Mouse (Mus musculus): ENCODE results near the gene Zkscan1. TPM values are rescaled to one million over a fixed set of nuclear protein-coding genes. Genes with fewer than 3 reads are reported as not detected.
"Not testable (repeated sequence)": the region's sequence is repeated elsewhere in the genome, so short reads cannot be mapped to it uniquely, and the experiment has no call there.

Zkscan1 gene
- total RNA-seq (2021) = 10 to 100 TPM; 40.4 to 43.3 TPM

DNA sequence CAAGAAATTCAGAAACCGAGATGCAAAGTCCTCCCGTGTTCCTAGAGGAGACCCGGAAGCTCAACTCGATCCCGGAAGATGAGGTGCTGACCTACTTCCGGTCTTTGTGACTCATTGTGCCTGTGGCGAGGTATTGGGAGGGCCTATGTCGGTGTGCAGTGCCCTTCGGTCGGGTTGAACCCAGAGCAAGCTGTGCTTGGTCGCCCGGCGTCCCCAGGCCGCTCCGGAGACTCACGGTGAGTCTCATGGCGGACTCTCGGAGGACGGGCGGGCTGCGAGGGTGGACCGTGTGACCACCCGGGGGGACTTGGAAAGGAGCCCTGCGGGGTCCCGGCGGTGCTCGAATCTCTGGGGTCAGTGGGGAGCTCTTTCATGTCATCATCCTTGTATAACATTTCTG lies at the start of gene Zkscan1:
Gene Zkscan1 (plus strand): TSS at position 89 of the 400 bp plus-strand sequence.
- peak; percentile 59 to 63 for DNase-seq (ENCODE audit: extremely low spot score in 1 of 2, low spot score in 1 of 2)

DNA sequence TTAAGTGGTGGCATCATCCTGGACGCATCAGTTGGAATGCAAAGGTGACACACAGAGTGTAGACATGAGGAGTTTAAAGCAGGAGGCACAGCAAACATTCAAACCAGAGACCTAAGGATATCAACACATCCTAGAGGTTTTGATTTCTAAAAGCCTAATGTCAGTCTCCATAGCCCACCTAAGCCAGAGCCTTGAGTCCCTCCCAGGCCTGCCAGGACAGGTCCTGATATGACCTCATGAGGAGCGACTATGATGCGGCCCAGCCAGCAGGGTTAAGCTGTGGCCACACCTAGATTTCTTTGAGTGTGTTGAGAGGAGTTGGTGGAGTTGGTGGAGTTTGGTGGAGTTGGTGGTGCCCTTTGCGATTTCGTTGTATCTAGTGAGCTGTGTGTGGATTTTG lies 32.0 kb upstream of the Zkscan1 start, which contains the start of gene Smok3c:
Gene Smok3c (plus strand): TSS at position 301 of the 400 bp plus-strand sequence.
- not testable (repeated sequence) for DNase-seq (ENCODE audit: extremely low spot score in 1 of 2, low spot score in 1 of 2)

DNA sequence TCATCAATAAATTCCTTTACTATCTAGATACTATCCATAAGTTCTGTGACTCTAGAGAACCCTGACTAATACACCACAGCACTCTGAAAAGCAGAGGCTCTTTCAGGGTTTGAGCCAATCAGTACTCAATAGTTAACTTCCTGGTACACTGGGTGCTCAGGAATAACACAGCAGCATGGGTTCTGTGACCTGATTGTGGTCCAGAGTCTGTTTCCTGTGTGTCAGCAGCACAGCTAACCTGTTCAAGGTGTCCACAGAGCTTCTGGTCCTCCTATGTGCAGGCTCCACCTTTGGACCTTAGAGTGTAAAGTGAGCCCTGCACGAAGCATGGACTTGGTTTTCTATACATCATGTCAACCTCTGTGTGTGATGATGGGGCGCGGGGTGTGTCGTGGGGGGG lies 11.1 kb upstream of the Zkscan1 start:
- DNase-seq (ENCODE audit: extremely low spot score in 1 of 2, low spot score in 1 of 2) = no peak

DNA sequence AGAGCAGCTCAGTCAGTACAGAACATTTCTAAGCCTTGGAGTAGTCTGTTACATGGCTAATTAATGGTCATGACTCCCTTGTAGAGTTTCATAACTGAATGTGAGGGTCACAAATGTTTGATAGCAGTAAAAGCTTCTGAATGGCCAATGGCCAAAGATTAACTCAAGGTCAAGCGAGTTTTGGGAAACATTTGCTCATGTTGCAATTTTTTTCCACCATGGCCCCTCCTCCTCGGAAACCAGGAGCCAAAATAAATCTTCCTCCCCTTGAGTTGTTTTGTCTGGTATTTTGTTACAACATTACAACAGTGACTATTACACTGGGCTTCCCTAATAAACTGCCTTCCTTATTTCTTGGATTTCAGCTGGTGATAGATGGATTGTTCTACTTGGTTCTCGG lies 9.2 kb upstream of the Zkscan1 start:
- no peak for DNase-seq (ENCODE audit: extremely low spot score in 1 of 2, low spot score in 1 of 2)

DNA sequence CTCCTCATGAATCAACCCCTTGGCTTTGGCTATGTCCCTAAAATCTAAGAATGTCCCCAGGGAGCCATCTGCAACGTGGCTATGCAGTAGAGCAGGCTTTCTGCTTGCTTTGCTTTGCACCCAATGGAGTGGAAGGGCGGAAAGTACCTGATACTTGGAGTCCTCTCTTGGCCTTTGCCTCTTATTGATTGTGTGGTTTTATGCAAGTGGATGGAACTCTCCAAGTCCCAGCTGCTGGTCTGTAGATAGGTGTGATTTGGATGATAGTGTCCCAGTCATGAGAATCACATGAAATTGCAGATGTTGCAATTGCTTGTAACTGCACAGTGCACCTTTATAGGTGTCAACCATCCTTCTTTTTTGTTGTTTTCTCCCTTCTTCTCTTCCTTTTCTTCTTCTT lies 8.7 kb upstream of the Zkscan1 start:
- DNase-seq (ENCODE audit: extremely low spot score in 1 of 2, low spot score in 1 of 2) = no peak

DNA sequence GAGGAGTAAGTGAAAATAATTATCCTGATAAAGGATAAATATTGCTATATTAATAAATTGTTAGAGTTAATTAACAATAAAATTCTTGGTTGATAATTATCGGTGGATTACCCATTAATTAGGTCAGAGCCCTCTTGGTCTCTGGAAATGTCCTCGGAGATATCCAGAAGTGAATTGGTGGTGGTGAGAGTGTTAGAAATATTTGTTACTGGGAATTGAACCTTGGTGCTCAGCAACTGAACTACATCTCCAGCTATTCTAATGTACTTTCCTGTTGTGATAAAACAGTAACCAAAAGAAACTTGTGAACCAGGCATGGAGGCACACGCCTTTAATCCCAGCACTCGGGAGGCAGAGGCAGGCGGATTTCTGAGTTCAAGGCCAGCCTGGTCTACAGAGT lies 4.4 kb upstream of the Zkscan1 start:
- no peak for DNase-seq (ENCODE audit: extremely low spot score in 1 of 2, low spot score in 1 of 2)

DNA sequence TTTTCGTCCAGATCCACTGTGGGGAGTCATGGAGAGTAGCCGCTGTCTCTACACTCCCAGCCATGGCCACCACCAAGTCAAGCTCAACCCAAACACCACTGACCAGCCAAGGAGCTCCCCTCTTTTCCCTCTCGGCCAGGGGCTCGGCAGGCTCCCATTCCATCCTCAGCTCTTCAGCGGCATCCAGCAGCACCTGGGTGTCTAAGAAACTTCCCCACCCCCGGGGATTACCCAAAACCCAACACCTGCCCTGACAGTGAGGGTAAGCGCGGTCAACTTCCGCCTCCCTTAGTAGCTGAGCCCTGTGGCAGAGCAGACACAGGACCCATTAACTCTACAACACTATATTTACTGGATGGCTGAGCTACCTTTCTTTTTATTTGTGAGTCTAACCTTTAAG lies 3.4 kb upstream of the Zkscan1 start:
- no peak for DNase-seq (ENCODE audit: extremely low spot score in 1 of 2, low spot score in 1 of 2)

DNA sequence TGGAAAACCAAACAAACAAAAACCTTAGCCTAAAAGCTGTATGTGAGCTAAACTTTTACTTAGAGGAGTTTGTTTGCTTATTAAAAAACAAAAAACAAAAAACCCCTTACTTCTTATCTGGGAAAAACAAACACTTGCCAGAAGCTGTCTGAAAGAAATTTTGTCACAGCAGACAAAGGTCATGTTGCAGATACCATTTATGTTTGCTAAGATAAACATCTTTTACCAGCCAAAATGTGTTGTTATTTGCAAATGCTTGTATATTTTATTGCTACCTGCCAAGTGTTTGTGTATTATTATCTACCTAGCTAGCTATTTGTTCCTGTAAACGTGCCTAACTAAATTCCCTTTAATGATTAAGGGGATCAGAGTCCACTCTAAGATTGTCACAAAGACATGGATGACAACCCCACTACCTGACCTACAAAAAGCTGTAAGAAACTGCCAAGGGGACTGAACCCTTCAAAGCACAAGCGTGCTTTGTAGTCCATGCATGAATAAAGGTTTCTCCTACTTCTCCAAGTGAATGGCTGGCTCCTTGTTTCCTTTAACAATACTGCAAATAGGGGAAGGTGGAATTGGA lies 1.5 kb upstream of the Zkscan1 start:
- DNase-seq (ENCODE audit: extremely low spot score in 1 of 2, low spot score in 1 of 2) = no peak

DNA sequence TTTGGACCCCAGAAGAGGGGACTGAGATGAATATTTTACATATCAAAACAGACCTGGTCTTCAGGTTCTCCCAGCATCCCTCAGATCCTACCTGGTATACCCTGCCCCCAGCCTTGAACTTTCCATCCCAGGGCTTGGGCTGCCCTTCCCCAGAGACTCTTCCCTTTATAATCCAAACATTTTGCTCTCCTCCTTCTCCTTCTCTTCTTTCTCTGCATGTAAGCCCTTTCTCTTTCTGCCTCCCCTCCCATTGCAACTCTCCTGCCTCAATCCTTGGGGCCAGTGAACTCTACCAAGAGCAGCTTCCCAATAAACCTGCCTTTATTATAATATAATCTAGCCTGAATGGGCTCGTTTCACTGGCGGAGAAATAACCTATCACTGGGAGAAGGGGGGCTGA lies 948 bp upstream of the Zkscan1 start:
- no peak for DNase-seq (ENCODE audit: extremely low spot score in 1 of 2, low spot score in 1 of 2)

DNA sequence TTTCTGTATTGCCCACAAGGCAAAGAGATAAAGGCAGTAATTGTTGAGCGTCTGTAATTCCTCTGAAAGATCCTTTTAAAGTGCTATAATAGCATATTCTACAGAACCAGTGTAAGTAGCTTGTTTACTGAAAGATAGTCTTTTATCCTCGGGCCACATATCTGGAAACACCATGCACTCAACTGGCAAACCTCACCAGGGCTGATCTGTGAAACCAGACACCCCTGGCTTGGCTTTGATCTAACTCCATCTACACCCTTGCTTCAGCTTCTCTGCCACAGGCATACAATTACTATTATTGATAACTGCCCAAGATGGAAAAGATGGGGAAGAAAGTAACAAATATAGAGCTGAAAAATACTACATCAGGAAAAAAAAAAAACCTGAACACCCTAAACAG lies 377 bp upstream of the Zkscan1 start:
- DNase-seq (ENCODE audit: extremely low spot score in 1 of 2, low spot score in 1 of 2) = no peak

DNA sequence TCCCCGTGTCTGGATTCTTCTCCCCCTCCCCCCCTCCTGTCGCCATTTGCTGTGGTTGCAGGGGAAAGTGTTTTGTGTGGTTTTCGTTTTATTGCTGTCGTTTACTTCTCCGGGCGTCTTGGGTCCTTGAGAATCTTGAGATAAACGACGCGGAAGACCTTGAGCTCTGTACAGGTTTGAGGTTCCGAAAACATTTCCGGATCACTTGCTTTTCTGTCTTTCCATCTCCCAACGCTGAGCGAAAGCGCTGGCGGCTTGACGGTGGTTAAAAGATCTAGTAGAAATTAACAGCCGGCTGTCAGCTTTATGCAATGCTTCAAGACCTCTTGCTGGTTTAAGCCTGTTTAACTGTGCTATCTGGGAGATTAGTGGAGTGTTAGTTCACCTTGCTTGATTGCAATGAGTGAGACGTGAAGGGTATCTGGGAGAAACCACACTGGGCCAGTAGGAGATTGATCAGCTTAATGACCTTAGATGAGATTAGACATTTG lies 582 bp downstream of the Zkscan1 start:
- DNase-seq (ENCODE audit: extremely low spot score in 1 of 2, low spot score in 1 of 2) = peak in 1 of 2 experiments; percentile 11

DNA sequence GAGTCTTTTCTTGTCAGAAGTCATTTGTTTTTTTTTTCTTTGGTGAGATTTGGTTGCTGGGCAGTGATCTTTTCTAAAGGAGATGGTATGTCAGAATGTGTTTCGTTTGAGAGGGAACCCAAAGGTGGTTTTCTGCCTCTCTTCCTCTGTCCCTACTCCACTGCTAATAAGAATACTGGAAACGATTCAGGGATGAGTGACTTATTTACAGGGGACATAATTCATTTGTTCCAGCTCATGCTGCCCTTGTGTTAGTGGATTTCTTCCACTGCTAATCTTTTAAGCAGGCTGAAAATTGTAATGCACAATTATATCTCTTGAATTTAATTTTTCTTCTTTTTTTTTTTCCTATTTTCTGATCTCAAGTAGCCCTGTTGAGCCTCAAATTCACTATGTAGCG lies 2.0 kb downstream of the Zkscan1 start:
- no peak for DNase-seq (ENCODE audit: extremely low spot score in 1 of 2, low spot score in 1 of 2)

DNA sequence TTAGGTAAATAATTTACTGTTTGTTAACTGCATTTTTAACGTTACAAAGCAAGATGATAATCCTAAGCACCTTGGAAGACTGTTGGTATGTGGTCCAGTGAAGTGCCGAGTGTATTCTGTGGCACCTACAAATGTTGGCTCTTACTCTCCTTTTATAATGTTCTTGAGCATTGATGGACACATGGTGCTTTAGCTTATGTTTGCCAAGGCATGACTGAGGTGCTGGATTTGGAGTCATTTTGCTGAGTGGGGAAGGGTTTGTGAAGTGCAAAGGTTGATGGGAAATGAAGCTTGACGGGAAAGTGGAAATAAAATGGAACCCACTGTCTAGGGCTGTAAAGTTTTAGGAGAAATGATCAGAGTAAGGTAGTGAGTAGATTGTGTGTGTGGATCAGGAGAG lies 3.5 kb downstream of the Zkscan1 start:
- no peak for DNase-seq (ENCODE audit: extremely low spot score in 1 of 2, low spot score in 1 of 2)

DNA sequence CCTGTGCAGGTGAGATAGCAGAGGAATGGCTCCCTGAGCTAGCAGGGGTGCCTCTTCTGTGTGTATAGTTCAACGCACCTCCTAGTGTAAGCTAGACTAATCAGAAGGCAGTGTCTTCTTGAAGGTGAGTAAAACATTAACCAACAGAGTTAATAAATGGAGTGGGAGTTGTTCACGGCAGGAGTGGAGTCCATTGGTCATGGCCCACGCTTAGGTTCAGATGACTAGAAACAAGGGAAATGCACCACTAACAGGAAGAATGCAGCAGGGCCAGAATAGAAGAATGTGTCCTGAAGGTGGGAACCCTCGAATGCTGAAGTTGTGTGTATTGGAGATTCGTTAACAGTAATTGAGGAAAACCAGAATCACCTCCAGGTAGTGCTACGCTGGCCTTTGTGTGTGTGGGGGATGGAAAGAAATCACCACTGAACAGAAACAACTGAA lies 4.2 kb downstream of the Zkscan1 start:
- no peak for DNase-seq (ENCODE audit: extremely low spot score in 1 of 2, low spot score in 1 of 2)

DNA sequence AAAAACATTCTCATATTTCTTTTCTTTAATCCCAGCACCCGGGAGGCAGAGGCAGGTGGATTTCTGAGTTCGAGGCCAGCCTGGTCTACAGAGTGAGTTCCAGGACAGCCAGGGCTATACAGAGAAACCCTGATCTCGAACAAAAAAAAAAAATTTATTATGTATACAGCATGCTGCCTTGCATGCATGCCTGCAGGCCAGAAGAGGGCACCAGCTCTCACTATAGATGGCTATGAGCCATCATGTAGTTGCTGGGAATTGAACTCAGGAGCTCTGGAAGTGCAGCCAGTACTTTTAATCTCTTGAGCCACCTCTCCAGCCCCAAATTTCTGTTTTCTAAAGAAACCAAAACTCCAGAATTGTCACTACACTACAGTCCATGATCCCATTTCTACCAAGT lies 5.4 kb downstream of the Zkscan1 start:
- no peak for DNase-seq (ENCODE audit: extremely low spot score in 1 of 2, low spot score in 1 of 2)

DNA sequence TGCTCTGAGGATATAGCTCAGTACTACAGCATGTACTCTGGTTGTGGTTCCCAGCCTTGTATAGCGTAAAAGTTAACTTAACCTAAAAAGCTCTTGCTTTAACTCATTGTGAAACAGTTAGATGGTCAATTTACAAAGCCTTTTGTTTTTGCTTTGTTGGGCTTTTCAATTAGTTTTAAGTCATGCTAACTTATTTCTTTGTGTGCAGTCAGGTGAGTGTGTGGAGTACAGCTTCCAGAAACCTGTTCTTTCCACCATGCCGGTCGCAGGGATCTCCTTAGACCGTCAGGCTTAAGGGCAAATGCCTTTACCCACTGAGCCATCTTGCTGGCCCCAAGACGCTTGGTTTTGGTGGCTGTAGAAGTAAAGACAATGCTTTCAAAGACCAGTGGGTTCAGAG lies 5.9 kb downstream of the Zkscan1 start:
- no peak for DNase-seq (ENCODE audit: extremely low spot score in 1 of 2, low spot score in 1 of 2)

DNA sequence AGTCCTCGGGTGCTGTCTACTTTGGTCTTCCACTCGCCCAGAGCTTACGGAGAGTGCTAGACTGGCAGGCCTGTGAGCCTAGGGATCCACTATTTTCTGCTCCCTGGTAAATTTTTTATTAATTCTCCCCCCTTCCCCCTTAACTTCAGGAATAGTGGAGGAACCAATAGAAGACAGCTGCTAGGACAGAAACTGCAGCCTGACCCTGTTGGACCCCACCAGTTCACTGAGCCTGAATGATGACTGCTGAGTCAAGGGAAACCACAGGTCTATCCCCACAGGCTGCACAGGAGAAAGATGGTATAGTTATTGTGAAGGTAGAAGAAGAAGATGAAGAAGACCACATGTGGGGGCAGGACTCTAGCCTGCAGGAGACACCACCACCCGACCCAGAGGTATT lies 7.9 kb downstream of the Zkscan1 start:
- no peak for DNase-seq (ENCODE audit: extremely low spot score in 1 of 2, low spot score in 1 of 2)

DNA sequence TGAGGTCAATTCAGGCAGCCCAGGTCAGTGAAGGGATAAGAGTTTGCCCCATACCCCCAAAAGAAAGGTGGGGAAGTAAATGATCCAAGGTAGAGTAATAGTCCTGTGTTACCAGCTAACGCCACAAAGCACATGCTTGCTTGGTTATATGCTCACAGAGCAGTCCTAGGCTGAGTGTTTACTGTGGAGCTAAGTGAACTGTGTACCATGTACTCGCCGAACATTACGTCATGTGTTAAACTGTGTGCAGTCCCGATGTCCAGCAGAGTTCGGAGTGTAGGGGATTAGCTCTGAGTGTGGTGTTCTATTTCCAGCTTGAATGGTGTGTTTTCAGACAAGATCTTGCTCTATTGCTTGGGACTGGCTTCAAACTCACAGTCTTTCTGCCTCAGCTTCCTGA lies 9.6 kb downstream of the Zkscan1 start:
- DNase-seq (ENCODE audit: extremely low spot score in 1 of 2, low spot score in 1 of 2) = no peak

DNA sequence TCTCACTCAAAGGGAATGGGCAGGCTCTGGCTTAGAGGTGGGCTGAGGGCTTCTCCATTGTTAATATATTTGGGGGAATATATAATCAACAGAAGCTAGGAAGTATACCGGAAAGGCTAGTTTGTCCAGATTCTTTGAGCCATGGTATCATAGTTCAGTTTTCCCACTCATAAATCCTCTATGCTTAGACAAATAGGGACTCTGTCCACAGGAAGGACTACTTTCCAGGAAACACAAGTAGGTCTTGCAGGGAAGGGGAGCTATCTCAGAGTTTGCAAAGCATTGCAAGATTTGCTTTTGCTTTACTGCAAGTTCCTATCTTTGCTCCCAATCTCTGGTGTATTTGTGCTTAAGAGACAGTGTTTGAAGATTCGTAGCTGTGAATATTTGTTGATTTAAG lies 20.1 kb downstream of the Zkscan1 start:
- no peak for DNase-seq (ENCODE audit: extremely low spot score in 1 of 2, low spot score in 1 of 2)

DNA sequence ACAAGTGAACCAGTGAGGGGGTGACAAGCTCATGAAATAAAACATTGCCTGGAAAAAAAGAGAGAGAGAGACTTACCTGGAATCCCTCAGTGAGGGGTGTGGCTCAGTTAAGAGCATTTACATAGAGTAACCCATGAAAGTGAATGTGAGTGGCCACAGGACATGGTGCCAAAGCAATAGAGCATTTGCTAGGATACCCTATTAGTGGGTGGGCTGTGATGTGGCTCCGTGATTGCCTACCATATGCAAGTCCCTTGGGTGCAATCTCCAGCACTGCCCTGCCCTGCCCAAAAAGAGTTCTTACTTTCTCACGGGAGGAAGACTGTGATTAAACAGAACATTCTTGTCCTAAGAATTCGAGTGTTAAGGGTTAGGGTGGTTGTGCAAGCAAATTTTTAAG lies 22.2 kb downstream of the Zkscan1 start:
- DNase-seq (ENCODE audit: extremely low spot score in 1 of 2, low spot score in 1 of 2) = no peak

DNA sequence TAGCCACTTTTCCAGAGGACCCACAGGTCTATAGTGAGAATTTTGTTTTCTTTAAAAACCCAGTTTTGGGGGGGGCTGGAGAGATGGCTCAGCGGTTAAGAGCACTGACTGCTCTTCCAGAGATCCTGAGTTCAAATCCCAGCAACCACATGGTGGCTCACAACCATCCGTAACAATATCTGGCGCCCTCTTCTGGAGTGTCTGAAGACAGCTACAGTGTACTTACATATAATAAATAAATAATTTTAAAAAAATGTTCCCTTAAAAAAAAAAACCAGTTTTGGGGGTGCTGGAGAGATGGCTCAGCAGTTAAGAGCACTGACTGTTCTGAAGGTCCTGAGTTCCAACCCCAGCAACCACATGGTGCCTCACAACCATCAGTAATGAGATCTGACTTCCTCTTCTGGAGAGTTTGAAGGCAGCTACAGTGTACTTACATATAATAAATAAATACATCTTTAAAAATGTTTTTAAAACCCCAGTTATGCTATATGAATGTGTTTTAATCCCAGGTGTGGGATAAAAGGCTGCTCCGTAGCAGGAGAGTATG lies 25.0 kb downstream of the Zkscan1 start:
- not testable (repeated sequence) for DNase-seq (ENCODE audit: extremely low spot score in 1 of 2, low spot score in 1 of 2)
